Mouse (Mus musculus) embryonic facial prominence, embryonic 14.5 days (tissue): ENCODE data around the gene Ogn. TPM values are rescaled to one million over a fixed set of nuclear protein-coding genes. Genes with fewer than 3 reads are reported as not detected.

Source experiments
- ATAC-seq: fragments of 200-750 bp; cut with Nextera tagmentation; 2 replicates; pipeline ENCODE4 v1.8.0; 2017; ENCODE audit warnings: low read depth, moderate number of reproducible peaks, moderate TSS enrichment
- DNase-seq: peaks from one replicate; pipeline ENCODE4 v3.0.0-alpha.2; 2015; ENCODE audit warnings: low spot score
- H3K27ac ChIP-seq: fragments of 300-500 bp; sonication (generic); replicated peaks from 2 replicates; pipeline ENCODE4 v1.5.1; 2014; ENCODE audit warnings: low read depth, mild to moderate bottlenecking, low read length, moderate library complexity
- H3K27me3 ChIP-seq: fragments of 300-500 bp; sonication (generic); replicated peaks from 2 replicates; pipeline ENCODE4 v1.6.1; 2014; ENCODE audit warnings: low read length; ENCODE audit not compliant: control insufficient read depth, insufficient read depth
- H3K36me3 ChIP-seq: fragments of 300-500 bp; sonication (generic); 2 replicates; pipeline ENCODE4 v1.6.1; 2014; ENCODE audit warnings: low read length, mixed read lengths; ENCODE audit not compliant: control insufficient read depth, insufficient read depth
- H3K4me1 ChIP-seq: fragments of 300-500 bp; sonication (generic); 2 replicates; pipeline ENCODE4 v1.6.1; 2014; ENCODE audit warnings: antibody characterized with exemption, low read length; ENCODE audit not compliant: control insufficient read depth, insufficient read depth
- H3K4me2 ChIP-seq: fragments of 300-500 bp; sonication (generic); 2 replicates; pipeline ENCODE4 v1.6.1; 2014; ENCODE audit warnings: low read depth, mild to moderate bottlenecking, low read length, moderate library complexity, mixed read lengths
- H3K4me3 ChIP-seq: fragments of 300-500 bp; sonication (generic); 2 replicates; pipeline ENCODE4 v1.5.1; 2014; ENCODE audit warnings: low read depth, mild to moderate bottlenecking, low read length
- H3K9ac ChIP-seq: fragments of 300-500 bp; sonication (generic); 2 replicates; pipeline ENCODE4 v1.6.1; 2014; ENCODE audit warnings: low read depth, mild to moderate bottlenecking, low read length, moderate library complexity, mixed read lengths
- H3K9me3 ChIP-seq: fragments of 300-500 bp; sonication (generic); 2 replicates; pipeline ENCODE4 v1.6.1; 2016; ENCODE audit warnings: low read length; ENCODE audit not compliant: control insufficient read depth
- WGBS: fragments of 180-500 bp; shearing (Covaris S2); extraction: QIAGEN DNeasy Blood & Tissue Kit; methylation state at CpG from one replicate; pipeline ENCODE4 v1.1.7; 2014; 5-methylcytosine and 5-hydroxymethylcytosine counted together
- polyA plus RNA-seq: library from polyadenylated mRNA; unstranded; fragments of >200 nt; fragmentation: Nextera tagmentation; extraction: Ambion mirVana; gene quantifications from 2 replicates; pipeline ENCODE4 v1.2.1, GENCODE M21; 2014

Gene Ogn
- 290 and 318 TPM in 2 replicates for polyA plus RNA-seq

DNA sequence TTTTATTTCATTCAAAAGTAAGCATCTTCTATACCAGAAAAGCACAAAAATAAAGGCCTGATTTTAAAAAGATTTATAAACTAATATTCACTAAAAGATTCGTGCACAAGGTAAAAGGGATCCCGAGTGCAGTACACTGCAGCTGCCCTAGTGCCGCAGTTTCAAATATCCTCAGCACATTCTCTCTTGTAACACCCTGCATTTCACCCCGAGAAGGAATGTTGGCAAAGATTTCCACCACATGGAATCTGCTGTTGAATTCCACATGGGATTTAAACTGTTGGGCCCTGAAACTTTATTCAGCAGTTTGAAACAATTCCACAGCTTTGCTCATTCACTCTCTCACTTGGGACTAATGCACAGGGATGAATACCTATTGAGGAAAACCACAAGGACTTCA is at the start of gene Ogn:
Gene Ogn, plus strand, starts transcription at position 333 of the 400 bp plus-strand sequence.
- peak; percentile 94 for DNase-seq
- H3K4me2 ChIP-seq: peak within 1 kb of the TSS; percentile 48
- peak; percentile 89 for ATAC-seq
- H3K9me3 ChIP-seq: no peaks in the 10 kb centered on the region
- no peaks in the 10 kb centered on the region for H3K27me3 ChIP-seq
- H3K4me3 ChIP-seq: peak within 1 kb of the TSS; percentile 38
- H3K9ac ChIP-seq: peak within 1 kb of the TSS; percentile 57; the same call in 1 of the 2 replicates
- H3K4me1 ChIP-seq: peaks cover 8% of the 10 kb centered on the region; the same call in 1 of the 2 replicates
- peak within 1 kb of the TSS; percentile 87 for H3K27ac ChIP-seq
- WGBS: 18% methylated on average over 4 of the region's 4 CpGs
- H3K36me3 ChIP-seq: peaks cover 5% of the 10 kb centered on the region; the same call in 1 of the 2 replicates

DNA sequence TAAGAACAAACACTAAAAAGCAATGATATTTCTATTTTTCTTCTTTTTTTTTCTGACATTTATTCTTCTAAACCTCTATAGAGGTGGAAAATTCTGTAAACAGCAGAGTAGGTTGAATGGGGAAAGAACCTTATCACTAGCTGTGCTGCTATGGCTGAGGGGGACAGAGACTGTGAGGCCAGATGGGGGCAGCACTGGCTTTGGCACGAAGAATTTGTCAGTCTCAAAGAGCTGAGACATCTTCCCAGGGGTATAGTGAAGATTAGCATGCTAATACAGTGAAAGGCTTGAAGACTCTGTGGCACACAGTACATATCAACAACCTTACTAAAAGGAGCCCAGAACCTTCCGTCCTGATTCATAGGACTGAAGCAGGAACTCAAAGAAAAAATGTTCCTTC is 48.7 kb upstream of the Ogn start:
- ATAC-seq (no peak), DNase-seq (peak; percentile 53)
- H3K9ac ChIP-seq: no peak overlapping the region
- WGBS: 29% methylated on average over 2 of the region's 2 CpGs
- H3K4me2 ChIP-seq: no peak overlapping the region
- H3K9me3 ChIP-seq: no peaks in the 10 kb centered on the region
- H3K27me3 ChIP-seq: no peaks in the 10 kb centered on the region
- no peak overlapping the region for H3K4me3 ChIP-seq
- H3K36me3 ChIP-seq: peaks cover 11% of the 10 kb centered on the region; the same call in 1 of the 2 replicates
- no peak overlapping the region for H3K27ac ChIP-seq
- H3K4me1 ChIP-seq: no peaks in the 10 kb centered on the region

DNA sequence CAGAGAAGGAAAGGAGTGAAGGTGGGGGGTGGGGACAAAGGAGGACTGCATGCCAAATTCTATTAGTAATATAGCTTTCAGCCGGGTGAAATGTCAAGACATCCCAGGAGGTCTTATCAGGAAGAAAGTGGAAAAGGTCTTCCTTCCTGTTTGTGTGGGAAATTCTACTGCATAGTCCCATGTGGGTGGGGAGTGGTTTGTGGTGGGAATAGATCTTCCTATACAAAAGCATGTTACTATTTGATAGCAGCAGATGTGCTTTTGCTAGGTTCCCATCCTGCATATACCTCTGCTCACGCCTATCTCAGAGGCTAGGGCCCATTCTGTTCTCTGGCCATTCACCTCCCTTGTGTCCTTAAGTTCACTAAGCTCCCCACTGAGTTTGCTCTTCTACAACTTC is 47.0 kb upstream of the Ogn start:
- WGBS: 56% methylated on average over 2 of the region's 2 CpGs
- H3K4me2 ChIP-seq: no peak overlapping the region
- H3K27me3 ChIP-seq: no peaks in the 10 kb centered on the region
- 0 out of 2 replicates have a peak, but pooled peaks cover 7% of the 10 kb centered on the region for H3K36me3 ChIP-seq
- H3K4me1 ChIP-seq: no peaks in the 10 kb centered on the region
- H3K4me3 ChIP-seq: no peak overlapping the region
- no peak overlapping the region for H3K27ac ChIP-seq
- no peak for ATAC-seq
- no peaks in the 10 kb centered on the region for H3K9me3 ChIP-seq
- DNase-seq: no peak
- no peak overlapping the region for H3K9ac ChIP-seq

DNA sequence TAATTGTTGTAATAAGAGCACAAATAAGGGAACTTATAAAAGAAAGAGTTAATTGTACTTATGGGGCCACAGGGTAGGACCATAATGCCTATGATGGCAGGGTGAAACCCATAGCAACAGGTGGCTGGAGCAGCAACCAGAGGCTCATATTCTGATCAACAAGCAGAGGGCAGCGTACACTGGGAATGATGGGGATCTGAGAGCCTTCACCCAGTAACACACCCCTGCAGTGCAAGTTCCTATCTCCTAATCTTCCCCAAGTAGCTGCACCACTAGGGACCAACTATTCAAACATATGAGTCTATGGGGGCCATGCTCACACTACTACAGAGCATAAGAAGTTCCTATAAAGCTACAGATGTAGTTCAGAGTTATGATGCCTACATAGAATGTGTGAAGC is 43.5 kb upstream of the Ogn start:
- Histone ChIP-seq H3K9me3 (no peaks in the 10 kb centered on the region), H3K27me3 (no peaks in the 10 kb centered on the region), H3K27ac (no peak overlapping the region), H3K4me1 (no peaks in the 10 kb centered on the region), H3K9ac (no peak overlapping the region), H3K36me3 (0 out of 2 replicates have a peak, but pooled peaks cover 7% of the 10 kb centered on the region), H3K4me3 (no peak overlapping the region), H3K4me2 (no peak overlapping the region)
- 86% methylated on average over 1 of the region's 1 CpGs for WGBS
- ATAC-seq (no peak), DNase-seq (no peak)

DNA sequence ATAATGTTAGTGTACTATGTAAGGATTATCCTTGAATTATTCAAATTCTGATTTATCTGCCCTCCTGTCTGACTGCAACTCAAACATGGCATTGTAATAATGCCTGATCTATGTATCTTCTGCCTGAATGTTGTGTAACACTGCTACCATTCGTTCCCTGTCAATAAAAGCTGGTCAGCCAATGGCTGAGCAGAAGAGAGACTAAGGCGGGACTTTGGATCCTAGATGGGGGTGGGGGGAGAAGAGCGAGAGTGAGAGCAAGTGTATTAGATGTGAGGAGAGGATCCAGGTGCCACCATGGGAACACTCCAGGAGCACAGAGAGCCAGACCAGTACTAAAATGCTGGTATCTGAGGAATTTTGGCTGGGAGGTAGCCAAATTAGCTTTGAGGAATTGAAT is 37.5 kb upstream of the Ogn start:
- no peaks in the 10 kb centered on the region for H3K9me3 ChIP-seq
- no peak overlapping the region for H3K4me2 ChIP-seq
- 71% methylated on average over 3 of the region's 3 CpGs for whole genome bisulfite sequencing
- H3K27ac ChIP-seq: no peak overlapping the region
- no peak overlapping the region for H3K9ac ChIP-seq
- DNase-seq (no peak), ATAC-seq (no peak)
- H3K4me1 ChIP-seq: 0 out of 2 replicates have a peak, but pooled peaks cover 3% of the 10 kb centered on the region
- H3K36me3 ChIP-seq: no peaks in the 10 kb centered on the region
- H3K4me3 ChIP-seq: no peak overlapping the region
- no peaks in the 10 kb centered on the region for H3K27me3 ChIP-seq

DNA sequence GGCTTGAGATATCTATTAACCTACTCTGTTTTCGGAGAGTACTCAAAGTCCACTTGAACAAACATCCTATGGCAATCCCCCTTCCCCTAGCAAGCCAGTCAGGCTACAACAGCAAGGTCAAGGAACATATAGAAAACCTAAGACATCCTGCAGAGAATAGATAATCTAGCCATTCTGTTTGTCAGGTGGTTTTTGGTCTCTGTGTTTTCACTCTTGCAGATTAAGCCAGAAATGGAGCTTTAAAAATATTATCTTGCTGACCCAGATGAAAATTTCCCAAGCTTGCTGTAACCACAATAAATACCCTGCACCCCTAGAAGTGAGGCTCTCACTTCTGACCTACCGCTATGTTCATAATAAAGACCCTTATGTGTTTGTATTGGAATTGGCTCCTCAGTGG is 36.4 kb upstream of the Ogn start:
- Histone ChIP-seq H3K27ac (no peak overlapping the region; the same call in 1 of the 2 replicates), H3K4me3 (no peak overlapping the region), H3K36me3 (no peaks in the 10 kb centered on the region), H3K9me3 (no peaks in the 10 kb centered on the region), H3K4me1 (0 out of 2 replicates have a peak, but pooled peaks cover 3% of the 10 kb centered on the region), H3K9ac (no peak overlapping the region), H3K4me2 (no peak overlapping the region), H3K27me3 (no peaks in the 10 kb centered on the region)
- no peak for DNase-seq
- ATAC-seq: no peak
- 71% methylated on average over 2 of the region's 2 CpGs for WGBS

DNA sequence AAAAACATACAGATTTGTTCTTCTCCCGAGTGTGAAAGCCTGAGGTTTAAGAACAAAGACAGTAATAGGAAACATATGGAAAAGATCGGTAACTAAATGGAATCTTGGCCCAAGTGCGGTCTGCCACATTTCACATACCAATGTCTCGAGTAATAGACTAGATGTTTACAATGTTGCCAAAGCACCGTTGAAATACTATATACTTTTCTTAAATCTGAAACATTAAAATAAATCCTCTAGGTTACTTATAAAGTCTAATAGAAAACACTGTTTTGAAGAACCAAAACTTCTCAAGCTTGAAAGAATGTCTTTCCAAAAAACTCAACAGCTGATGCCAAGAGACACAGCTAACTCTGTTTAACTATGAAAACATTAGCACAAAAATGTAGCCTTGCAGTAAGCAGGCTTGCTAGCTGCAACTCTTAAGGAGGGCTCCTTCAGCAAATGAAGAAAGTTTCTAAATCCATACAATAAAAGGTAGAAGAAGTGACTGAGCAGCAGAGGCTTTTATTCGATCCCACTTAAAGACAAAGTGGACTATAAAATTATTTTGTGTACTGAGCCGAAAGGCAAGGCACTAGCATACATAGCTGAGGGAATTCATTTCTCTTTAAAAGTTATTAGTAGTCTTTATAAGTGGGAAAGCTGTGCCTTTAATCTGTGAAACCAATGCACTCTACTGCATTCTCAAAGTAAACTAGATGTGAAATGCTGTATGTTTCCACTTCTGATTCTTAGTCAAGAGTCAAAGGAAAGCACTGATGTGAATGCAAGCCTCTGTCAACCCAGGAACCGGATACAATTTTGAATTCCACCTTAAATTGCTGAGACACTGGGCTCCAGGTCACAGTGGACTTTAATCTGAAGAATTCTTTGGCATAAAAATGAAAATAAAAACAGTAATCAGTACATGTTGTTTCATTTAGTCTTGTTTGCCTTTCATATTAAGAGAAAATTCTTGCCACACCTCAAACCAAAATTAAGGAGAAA is 26.0 kb upstream of the Ogn start, which contains the start of gene Omd:
Gene Omd, plus strand, starts transcription at position 922 of the 990 bp plus-strand sequence.
- Histone ChIP-seq H3K27me3 (no peaks in the 10 kb centered on the region), H3K4me3 (no peak within 1 kb of the TSS), H3K9me3 (no peaks in the 10 kb centered on the region), H3K27ac (peak within 1 kb of the TSS; percentile 91), H3K36me3 (no peaks in the 10 kb centered on the region), H3K4me2 (peak within 1 kb of the TSS; percentile 33), H3K4me1 (peaks cover 25% of the 10 kb centered on the region), H3K9ac (no peak within 1 kb of the TSS)
- WGBS: 19% methylated on average over 8 of the region's 8 CpGs
- peak; percentile 95 for DNase-seq
- peak; percentile 85 for ATAC-seq

DNA sequence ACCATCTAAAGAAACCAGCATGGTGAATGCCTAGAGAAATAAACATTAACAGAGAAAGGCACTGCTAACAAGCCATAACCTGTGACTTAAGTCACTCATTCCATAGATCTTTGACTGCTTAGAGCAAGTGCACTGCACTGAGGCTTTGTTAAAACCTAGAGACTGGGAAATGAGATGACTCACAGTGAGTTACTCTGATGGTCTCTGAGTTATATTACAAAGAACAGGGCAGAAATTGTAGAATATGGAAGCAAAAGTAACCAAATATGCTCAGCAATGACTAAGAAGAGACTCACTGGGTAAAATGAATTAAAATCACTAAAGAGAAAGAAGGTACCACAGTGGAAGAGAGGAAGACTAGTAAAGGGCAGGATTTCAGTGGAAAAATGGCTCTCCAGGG is 24.0 kb upstream of the Ogn start:
- no peaks in the 10 kb centered on the region for H3K27me3 ChIP-seq
- peak overlapping the region; percentile 89 for H3K27ac ChIP-seq
- ATAC-seq: no peak
- peaks cover 25% of the 10 kb centered on the region for H3K4me1 ChIP-seq
- no peak for DNase-seq
- no peaks in the 10 kb centered on the region for H3K9me3 ChIP-seq
- H3K9ac ChIP-seq: no peak overlapping the region
- peak overlapping the region; percentile 27 for H3K4me2 ChIP-seq
- no peaks in the 10 kb centered on the region for H3K36me3 ChIP-seq
- peak overlapping the region; percentile 4; the same call in 1 of the 2 replicates for H3K4me3 ChIP-seq
